Mouse (Mus musculus): ENCODE measurements around the gene Atp10b.
"Not testable (repeated sequence)": the region's sequence is repeated elsewhere in the genome, so short reads cannot be mapped to it uniquely, and the experiment has no call there.

Atp10b gene

DNA sequence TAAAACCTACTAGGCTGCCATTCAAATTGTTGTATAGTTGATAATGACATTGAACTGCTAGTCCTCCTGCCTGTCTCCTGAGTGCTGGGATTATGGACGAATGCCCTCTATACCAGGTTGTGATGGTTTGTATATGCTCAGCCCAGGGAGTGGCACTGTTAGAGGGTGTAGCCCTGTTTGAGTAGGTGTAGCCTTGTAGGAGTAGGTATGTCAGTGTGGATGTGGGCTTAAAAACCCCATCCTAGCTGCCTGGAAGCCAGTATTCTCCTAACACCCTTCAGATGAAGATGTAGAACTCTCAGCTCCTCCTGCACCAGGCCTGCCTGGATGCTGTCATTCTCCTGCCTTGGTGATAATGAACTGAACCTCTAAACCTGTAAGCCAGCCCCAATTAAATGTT, at the start of gene Atp10b:
Gene Atp10b, plus strand, starts transcription at position 301 of the 400 bp plus-strand sequence.
- no peak for DNase-seq (ENCODE audit: low spot score)

DNA sequence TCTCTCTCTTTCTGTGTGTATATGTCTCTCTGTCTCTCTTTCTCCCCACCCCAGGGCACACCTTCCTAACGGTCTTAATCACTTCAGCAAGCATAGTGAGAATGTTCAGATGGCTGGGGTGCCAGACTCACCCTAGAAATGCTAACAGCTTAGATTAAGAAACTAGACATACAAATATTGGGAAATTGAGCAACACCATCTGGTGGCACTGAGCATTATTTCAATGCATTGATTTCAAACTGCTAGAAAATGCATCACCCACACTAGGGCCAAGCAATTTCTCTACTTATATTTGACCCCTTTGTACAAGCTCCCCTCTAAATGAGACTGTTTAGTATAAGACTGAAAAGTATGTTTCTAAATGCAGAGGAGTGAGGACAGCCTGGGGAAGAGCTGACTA, 48.3 kb upstream of the Atp10b start:
- DNase-seq (ENCODE audit: low spot score): no peak

DNA sequence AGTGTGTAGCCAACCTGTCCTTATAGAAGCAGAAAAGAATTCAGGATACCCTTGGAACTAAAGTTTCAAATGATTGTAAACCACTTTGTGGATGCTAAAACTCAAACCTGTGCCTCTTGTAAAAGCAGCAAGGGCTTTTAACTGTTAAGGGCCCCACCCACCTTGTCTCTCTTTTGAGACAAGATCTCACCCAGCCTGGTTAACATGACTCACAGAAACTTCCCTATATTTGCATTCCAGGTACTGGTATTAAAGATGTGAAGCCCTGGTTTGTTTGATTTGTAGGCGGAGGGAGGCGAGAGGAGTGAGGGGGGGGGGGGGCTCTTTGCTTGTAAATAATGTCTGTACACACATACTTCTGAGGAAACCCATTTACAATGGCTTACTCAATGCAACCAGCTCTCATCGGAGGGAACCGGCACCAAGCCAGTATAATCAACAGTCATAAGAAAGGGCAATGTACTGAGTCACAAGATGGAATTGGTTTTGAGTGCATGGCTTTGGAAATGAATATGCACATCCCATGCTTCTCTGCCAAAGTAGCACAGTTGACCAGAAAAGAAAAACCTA, 23.7 kb upstream of the Atp10b start:
- DNase-seq (ENCODE audit: low spot score): no peak

DNA sequence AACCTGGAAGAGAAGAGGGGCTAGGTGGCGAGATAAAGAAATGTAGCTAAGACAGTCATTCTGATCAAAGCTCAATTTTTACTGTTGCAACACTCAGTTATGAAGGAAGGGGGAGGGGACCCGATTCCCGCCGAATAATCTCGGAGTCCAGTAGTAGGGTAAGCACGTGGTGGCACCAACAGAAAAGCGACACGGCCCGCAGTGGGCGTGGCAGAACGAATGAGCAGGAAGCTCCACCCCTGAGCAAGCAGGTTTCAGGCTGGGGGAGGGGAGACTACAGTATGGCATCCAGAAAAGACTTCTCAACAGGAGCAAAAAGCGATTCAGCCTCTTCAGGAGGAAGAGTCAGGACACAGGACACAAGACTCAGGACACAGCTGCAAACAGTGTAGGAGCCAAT, 23.1 kb upstream of the Atp10b start:
- DNase-seq (ENCODE audit: low spot score): not testable (repeated sequence)

DNA sequence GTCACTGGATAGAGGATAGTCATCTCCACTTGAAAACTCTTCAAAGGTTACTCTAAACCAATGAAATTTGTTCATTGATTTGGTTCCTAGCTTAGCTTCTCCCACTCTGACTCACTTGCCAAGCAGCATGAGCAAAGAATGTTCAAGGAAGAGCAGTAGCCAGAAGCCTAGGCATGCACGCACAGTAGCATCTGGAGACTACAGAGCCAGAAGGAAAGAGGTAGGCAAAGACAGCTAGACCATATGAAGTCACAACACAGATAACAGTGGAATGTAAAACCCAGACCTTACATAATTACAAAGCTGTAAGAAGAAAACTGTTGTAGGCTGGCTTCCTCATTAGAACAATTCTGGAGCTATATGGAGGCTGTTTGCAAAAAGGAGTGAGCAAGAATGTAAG, 8.4 kb upstream of the Atp10b start:
- DNase-seq (ENCODE audit: low spot score): no peak

DNA sequence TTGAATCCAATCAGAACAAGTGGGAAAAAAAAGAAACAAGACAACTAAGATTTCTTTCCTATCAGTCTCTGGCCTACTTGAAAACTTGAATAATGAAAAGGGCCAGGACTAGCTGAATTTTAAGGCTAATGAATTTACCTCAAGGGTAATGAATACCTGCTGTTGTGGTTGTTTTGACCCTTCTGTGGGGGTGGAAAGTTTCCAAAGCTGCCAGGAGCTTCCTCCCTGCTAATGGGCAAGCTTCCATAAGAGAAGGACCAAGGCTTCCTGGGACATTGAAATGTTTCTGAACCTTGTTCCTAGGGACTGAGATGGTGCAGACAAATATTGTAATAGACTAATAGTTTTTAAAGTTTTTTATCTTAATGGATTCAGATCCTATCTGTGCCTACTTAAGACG, 6.9 kb upstream of the Atp10b start:
- no peak for DNase-seq (ENCODE audit: low spot score)

DNA sequence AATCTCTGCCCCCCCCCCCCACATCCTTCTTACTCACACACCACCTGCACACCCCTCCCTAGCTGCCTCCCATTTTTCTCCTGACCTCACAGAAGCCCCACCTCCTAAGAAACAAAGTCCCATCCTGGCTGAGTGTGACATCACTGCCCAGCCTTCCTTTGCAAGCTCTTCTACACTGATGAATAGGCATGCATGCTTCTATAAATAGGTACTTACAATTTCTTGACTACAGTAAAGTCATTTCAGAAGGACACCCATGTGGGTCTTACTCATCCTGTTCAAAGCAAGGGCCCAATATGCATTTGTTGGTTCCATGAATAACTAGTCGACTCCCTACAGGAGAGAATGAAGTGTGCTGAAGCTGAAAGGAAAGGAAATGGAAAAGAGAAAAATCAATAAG, 5.5 kb upstream of the Atp10b start:
- DNase-seq (ENCODE audit: low spot score): no peak

DNA sequence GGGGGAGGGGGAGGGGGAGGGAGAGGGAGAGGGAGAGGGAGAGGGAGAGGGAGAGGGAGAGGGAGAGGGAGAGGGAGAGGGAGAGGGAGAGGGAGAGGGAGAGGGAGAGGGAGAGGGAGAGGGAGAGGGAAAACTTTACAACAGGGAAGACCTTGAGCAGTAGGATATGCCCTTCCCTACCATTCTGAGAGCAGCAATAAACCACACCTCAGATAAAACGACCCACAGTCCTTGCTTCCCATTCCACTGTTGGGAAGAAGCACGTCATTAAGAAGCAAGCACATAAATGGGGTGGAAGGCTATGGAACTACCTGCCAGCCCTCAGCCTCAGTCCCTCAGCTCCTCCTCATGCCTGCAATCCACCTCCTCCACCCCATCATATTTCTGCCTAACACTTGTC, 4.8 kb upstream of the Atp10b start:
- DNase-seq (ENCODE audit: low spot score): not testable (repeated sequence)

DNA sequence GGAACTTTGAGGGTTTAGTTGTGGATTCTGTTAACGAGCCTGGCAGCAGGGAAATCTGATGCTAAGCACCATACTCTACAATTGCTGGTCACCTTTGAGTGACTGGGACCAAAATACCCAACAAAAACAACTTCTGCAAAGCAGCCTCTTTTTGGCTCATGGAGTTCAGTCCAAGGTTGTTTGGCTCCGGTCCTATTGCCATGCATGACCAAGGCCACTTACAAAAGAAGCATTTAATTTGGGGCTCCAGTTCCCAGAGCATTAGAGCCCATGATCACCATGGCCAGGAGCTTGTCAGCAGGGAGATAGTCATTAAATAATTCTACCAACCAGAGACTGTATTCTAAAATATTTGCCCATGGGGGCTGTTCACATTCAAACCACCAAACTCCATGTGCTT, 2.3 kb upstream of the Atp10b start:
- DNase-seq (ENCODE audit: low spot score): no peak

DNA sequence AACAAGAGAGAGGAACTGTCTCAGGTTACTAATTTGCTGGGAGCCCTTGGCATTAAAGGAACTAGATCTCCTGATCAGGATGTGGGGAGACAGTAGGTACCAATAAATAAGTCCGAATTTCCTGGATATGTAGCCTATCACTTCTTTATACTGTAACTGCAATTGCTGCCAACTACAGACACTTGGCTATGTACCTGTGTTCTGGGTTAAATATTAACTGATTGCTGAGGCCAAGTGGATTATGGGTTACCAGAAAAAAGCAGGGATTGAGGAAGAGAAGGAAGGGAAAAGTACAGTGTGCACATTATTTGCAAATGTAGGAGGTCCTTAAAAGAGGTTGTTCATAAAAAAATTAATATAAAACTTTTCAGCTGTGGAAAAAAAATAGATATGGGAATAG, 1.3 kb upstream of the Atp10b start:
- DNase-seq (ENCODE audit: low spot score): no peak

DNA sequence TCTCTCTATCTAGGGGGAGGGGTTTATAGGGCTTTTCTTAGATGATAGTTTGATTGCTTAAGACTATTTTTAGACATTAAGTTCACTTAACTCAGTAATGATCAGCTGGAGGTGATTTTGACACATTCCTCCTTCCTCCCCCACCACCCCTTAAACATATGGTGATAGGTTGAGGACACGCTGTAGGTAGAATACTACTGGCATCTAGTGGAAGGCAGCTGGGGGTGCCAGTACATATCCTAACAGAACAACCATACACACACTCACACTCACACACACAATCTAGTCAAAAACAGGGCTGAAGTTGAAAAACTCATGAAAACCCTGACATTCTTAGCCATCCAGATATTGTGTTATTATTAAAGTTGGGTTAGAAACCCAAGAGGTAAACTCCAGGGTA, 5.3 kb downstream of the Atp10b start:
- DNase-seq (ENCODE audit: low spot score): no peak

DNA sequence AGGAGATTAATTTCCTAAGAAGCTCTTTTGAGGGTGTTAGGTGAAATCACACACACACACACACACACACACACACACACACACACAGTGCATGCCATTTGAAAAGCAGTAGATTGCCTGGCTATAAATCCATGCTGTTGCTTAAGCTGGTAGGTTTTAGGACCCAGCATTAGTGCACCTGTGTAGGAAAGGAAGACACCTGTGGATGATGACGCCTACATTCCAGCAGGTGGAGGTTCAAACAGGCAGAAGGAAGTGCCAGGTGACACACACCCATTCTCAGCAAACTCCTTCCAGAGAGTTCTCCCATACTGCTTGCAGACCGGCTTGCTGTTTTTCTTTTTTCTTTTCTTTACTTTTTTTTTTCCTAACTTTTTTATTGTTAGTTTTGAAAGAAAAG, 5.7 kb downstream of the Atp10b start:
- no peak for DNase-seq (ENCODE audit: low spot score)

DNA sequence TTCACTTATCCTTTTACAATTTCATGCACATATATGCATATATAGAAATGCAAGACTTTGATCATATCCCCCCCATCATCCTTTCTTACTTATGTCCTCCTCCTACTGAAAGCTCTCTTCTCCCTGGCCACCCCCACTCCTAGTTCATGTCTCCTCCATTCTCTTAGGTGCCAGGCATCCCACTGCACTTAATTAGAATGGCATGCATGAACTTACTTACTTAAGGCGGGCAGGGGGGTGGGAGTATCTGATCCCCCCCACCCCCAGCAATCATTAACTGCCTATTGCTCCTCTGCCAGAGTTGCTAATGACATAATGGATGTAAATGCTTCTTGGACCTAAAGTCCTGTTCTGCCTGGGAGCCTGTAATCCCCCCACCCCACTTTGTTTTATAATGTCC, 9.1 kb downstream of the Atp10b start:
- no peak for DNase-seq (ENCODE audit: low spot score)

DNA sequence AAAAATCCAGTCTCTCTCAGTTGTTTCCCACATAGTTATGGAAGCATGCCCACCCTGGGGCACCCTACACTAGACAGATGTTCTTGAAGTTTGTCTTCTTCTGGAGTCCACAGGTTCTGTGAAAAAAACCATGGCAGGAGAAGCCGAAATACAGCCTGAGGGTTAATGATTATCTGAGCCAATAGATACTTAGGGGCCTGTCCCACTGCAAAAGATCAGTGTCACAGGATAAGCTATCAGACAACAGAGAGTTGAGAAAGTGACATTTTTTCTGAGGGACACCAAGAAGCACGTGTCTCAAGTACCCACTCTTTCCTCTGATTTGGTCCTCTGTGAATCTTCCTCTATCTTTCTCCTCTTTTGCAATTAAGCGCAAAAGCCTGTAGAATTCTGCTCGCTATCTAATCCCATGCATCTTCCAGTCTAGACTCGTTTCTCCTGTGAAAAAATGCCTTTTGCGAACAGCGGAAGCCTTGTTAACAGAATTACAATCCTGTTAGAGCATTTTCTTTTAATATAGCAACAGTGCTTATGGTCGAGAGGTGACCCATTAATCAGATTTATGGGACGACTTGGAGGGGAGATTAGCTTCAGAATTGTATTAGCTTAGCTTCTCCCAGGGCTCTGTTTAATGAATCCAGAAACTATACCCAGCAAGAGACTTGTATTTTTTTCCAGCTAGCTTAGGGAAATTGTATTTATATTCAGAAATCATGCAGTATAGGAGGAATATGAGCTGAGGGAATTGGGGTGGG, 10.7 kb downstream of the Atp10b start:
- DNase-seq (ENCODE audit: low spot score): no peak

DNA sequence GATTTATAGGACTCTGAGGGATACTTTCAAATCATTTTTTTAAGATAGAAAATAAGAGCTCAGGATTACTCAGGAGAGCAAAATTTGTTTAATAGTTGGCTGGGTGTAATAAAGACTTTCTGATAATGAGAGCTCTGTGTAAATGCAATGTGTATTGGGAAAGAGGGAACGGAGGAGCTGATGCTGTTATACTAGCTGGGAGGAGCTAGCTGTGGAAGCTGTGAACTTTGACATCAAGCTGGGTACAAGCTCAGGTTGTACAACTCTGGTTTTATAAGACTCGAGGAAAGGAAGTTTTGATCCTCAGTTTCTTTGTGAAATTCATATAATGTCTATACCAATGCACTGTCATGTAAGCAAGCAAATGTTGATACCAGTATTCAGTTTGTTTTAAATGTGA, 20.9 kb downstream of the Atp10b start:
- DNase-seq (ENCODE audit: low spot score): no peak

DNA sequence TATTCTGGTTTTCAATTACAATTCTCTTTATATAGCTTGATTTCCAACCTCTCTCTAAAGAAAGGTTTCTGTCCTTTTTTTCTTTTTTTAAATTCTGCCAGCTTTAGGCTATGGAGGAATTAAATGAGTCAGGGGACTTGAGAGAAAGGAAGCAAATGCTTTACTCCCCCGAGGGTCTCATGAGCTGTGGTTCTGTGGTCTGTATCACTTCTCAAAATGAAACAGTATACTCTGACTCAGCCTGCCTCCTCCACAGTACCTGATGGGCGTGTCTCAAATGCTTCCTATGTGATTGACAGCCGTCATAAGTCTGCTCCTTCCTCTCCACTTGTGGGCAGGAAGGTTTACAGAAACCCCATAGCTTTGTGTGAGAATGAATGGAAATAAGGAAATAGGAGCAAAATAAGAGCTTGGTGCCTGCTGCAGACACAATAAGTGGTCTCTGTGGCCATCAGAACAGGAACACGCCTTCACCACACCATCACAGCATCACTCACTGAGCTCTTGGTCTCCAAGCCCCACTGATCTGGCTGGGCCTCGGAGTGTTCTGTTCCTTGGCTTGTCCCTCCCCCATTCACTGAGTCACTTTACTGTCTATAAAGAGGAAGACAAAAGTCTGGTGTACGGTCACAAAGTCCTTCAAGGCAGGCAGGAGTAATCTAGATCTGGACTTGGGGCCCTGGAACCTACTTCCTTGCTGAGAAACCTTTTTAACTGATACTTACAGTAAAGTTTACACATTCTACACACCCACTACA, 24.9 kb downstream of the Atp10b start:
- no peak for DNase-seq (ENCODE audit: low spot score)

DNA sequence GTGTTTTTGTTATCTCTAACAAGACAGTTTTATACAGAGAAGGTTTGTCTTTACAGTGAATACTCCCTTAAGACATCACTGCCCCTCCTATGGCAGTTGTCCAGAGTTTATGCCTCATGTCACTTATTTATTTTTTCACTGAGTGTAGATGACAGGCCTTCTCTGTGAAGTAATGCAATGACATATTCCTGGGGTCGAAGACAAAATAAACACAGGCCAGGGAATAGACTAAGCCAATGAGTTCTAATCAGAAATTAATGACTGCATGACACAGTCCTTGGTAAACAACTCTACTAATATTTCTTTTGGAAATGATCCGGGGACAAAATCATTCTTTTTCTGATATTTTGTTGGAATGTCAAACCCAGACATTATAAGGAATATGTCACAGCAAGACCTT, 32.7 kb downstream of the Atp10b start:
- no peak for DNase-seq (ENCODE audit: low spot score)

DNA sequence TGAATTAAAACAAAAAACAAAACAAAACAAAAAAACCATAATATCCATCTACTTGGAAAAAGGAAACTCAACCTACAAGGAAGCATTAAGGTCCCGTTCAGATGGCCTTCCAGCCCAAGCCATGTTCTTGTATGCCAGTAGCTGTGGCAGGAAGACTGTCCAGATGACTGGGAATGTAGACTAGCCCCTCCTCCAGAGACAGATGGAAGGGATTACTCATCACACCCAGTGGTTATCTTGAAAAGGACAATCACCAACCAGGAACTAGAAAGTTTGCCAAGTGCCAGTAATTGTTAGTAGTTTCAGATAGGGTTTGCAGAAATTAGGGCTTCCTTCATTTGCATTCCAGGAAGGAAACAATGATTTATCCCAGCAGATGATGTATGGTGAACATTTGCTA, 33.1 kb downstream of the Atp10b start:
- no peak for DNase-seq (ENCODE audit: low spot score)

DNA sequence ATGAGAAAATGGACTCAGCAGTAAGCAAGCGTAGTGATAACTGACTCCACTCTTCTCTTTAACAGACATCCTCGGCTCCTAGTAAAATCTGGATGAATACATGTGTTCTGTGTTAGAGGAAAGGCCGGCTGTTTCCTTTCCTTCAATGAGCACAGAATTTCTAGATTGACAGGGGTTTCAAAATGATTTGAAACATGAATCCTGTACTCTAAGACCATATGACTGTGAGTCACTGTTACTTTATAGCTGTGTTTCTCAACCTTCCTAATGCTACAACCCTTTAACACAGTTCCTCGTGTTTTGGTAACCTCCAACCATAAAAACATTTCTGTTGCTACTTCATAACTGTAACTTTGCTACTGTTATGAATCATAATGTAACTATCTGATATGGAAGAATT, 33.8 kb downstream of the Atp10b start:
- no peak for DNase-seq (ENCODE audit: low spot score)

DNA sequence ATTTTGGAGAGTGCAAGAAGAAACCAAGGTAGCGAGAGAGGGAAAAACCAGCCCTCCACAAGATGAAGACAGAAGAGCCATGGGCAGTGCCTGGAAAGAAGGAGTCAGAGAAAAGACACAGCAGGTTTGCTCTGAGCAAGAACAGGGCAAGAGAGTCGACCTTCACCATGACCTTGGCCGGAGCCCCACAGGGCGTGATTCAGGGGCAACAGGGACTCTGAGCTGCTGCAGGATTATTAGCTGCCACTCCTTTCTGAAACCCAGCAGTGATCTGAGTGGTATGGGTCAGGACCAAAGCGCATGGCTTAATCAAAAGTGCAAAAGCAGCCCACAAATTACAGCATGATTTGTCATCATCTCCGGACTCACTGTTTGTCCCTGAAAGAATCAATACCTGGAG, 36.6 kb downstream of the Atp10b start:
- no peak for DNase-seq (ENCODE audit: low spot score)

DNA sequence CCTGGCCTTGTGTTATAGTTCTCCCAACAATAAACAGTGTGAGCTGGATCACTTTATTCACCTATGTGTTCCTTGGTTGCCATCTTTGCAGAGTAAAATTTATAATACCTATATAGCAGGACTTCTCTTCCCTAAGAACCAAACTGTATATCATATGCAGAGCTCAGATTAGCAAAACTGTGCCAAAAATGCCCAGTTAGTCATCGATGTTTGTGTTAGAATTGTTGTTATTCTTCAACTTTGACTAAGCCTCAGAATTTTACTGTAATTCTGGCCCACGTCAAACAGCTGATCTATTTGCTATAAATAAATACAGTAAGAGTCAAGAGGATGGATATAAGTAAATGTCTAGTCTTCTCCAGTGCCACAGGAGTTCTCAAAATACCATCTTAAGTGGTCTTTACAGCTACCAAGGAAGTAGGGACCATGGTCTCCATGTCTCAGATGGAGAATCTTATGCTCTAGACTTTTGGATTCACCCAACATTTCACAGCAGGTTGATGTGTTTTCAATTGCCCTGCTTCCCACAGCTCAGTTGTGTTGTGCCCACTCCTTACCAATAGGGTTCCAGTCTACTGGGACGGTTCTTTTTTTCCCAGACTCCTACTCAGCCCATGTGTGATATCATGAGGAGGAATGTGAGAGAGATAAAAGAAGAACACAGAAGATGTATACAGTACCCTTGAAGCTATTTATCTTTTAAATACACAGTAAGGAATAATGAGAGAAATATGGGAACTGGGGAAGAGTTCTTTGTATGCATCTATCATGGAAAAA, 40.3 kb downstream of the Atp10b start:
- DNase-seq (ENCODE audit: low spot score): no peak

DNA sequence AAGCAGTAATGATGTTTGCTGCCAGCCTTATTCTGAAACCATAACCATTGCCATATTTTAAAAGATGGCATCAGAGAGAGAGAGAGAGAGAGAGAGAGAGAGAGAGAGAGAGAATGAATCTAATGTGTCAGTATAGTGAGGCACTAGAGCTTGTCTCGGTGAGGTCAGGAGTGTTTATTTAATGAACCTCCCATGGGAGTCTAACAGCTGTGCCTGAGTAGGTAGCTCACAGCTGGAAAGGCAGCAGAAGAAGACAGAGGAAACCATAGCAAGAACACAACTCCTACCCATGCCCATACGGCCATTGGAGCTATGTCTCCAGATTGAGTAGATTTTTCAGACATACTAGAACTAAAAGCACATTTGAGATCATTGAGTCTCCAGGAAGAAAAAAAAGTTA, 49.1 kb downstream of the Atp10b start:
- no peak for DNase-seq (ENCODE audit: low spot score)

DNA sequence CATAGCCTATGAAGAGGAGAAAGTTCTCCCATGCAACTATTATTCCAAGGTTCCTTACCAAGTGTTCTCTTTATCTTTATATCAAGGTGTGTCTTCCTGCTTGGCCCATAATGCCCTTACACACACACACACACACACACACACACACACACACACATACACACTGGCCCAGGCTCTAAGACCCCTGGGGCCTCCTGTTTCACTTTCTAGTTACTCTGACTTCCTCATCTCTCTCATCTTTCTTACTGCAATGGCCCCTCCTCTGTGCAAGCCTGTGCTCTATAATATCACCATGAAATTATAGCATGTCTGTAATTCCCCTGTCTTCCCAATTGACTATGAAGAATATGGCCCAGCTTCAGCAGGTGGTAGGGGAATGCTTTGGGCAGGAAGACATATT, 49.7 kb downstream of the Atp10b start:
- DNase-seq (ENCODE audit: low spot score): no peak

Data from urinary bladder, postnatal 25 days (tissue).